Mouse (Mus musculus): ENCODE measurements around the gene Gpr82. TPM values are rescaled to one million over a fixed set of nuclear protein-coding genes. Genes with fewer than 3 reads are reported as not detected.

The Gpr82 gene
- 0.35 TPM in 2 replicates for polyA plus RNA-seq (2015; fragmentation: Nextera tagmentation; extraction: Ambion mirVana)

- no peaks in the 10 kb centered on the region for H3K36me3 ChIP-seq (ENCODE audit: control insufficient read depth, insufficient read depth, low read length)
- 88% methylated on average over 5 of the region's 5 CpGs for WGBS
- no peaks in the 10 kb centered on the region for H3K9me3 ChIP-seq (replicated peaks; ENCODE audit: control insufficient read depth, low read length)
- H3K4me2 ChIP-seq (ENCODE audit: low read depth, low read length) = no peak within 1 kb of the TSS
- no peak for ATAC-seq (ENCODE audit: insufficient read depth, low FRiP score)
- no peaks in the 10 kb centered on the region for H3K4me1 ChIP-seq (ENCODE audit: control insufficient read depth, insufficient read depth, low read length)
- no peak within 1 kb of the TSS for H3K9ac ChIP-seq (ENCODE audit: low read length)
- H3K4me3 ChIP-seq (replicated peaks; ENCODE audit: low read length) = no peak within 1 kb of the TSS
- no peaks in the 10 kb centered on the region; the same call in 1 of the 2 replicates for H3K27me3 ChIP-seq (ENCODE audit: control insufficient read depth, insufficient read depth, low read length)
- H3K27ac ChIP-seq (ENCODE audit: low read length) = no peak within 1 kb of the TSS
These were observed at the start of gene Gpr82 for GRCm38 (mm10) chrX:13661063-13661462. TSS of gene Gpr82 (plus strand) at chrX:13661363.

GRCm38 (mm10) chrX:13612115-13612514 lies 49.0 kb upstream of the Gpr82 start:
- Histone ChIP-seq H3K27ac (ENCODE audit: low read length) (no peak overlapping the region), H3K36me3 (ENCODE audit: control insufficient read depth, insufficient read depth, low read length) (no peaks in the 10 kb centered on the region), H3K9ac (ENCODE audit: low read length) (no peak overlapping the region), H3K27me3 (ENCODE audit: control insufficient read depth, insufficient read depth, low read length) (peaks cover 5% of the 10 kb centered on the region; the same call in 1 of the 2 replicates), H3K4me3 (replicated peaks; ENCODE audit: low read length) (no peak overlapping the region), H3K9me3 (replicated peaks; ENCODE audit: control insufficient read depth, low read length) (no peaks in the 10 kb centered on the region), H3K4me1 (ENCODE audit: control insufficient read depth, insufficient read depth, low read length) (no peaks in the 10 kb centered on the region), H3K4me2 (ENCODE audit: low read depth, low read length) (no peak overlapping the region)
- WGBS = 54% methylated on average over 2 of the region's 2 CpGs
- ATAC-seq (ENCODE audit: insufficient read depth, low FRiP score) = no peak

GRCm38 (mm10) chrX:13616726-13617125 lies 44.4 kb upstream of the Gpr82 start:
- no peak for ATAC-seq (ENCODE audit: insufficient read depth, low FRiP score)
- H3K4me1 ChIP-seq (ENCODE audit: control insufficient read depth, insufficient read depth, low read length) = no peaks in the 10 kb centered on the region
- H3K9ac ChIP-seq (ENCODE audit: low read length) = no peak overlapping the region
- no peaks in the 10 kb centered on the region for H3K9me3 ChIP-seq (replicated peaks; ENCODE audit: control insufficient read depth, low read length)
- H3K27me3 ChIP-seq (ENCODE audit: control insufficient read depth, insufficient read depth, low read length) = peaks cover 8% of the 10 kb centered on the region; the same call in 1 of the 2 replicates
- H3K4me2 ChIP-seq (ENCODE audit: low read depth, low read length) = no peak overlapping the region
- no peak overlapping the region for H3K4me3 ChIP-seq (replicated peaks; ENCODE audit: low read length)
- H3K27ac ChIP-seq (ENCODE audit: low read length) = no peak overlapping the region
- H3K36me3 ChIP-seq (ENCODE audit: control insufficient read depth, insufficient read depth, low read length) = no peaks in the 10 kb centered on the region
- WGBS = 63% methylated on average over 1 of the region's 1 CpGs

GRCm38 (mm10) chrX:13617294-13617693 lies 43.9 kb upstream of the Gpr82 start:
- peaks cover 8% of the 10 kb centered on the region; the same call in 1 of the 2 replicates for H3K27me3 ChIP-seq (ENCODE audit: control insufficient read depth, insufficient read depth, low read length)
- 86% methylated on average over 1 of the region's 1 CpGs for WGBS

GRCm38 (mm10) chrX:13618476-13618875 lies 42.7 kb upstream of the Gpr82 start:
- no peaks in the 10 kb centered on the region for H3K36me3 ChIP-seq (ENCODE audit: control insufficient read depth, insufficient read depth, low read length)
- H3K4me2 ChIP-seq (ENCODE audit: low read depth, low read length) = no peak overlapping the region
- no peaks in the 10 kb centered on the region for H3K9me3 ChIP-seq (replicated peaks; ENCODE audit: control insufficient read depth, low read length)
- WGBS = 59% methylated on average over 4 of the region's 4 CpGs
- no peak overlapping the region for H3K4me3 ChIP-seq (replicated peaks; ENCODE audit: low read length)
- no peak overlapping the region for H3K9ac ChIP-seq (ENCODE audit: low read length)
- H3K27me3 ChIP-seq (ENCODE audit: control insufficient read depth, insufficient read depth, low read length) = peaks cover 5% of the 10 kb centered on the region; the same call in 1 of the 2 replicates
- no peak overlapping the region for H3K27ac ChIP-seq (ENCODE audit: low read length)
- ATAC-seq (ENCODE audit: insufficient read depth, low FRiP score) = no peak
- H3K4me1 ChIP-seq (ENCODE audit: control insufficient read depth, insufficient read depth, low read length) = no peaks in the 10 kb centered on the region

More at GRCm38 (mm10) chrX:13617294-13617693, 43.9 kb upstream of the Gpr82 start:
- no peak for ATAC-seq (ENCODE audit: insufficient read depth, low FRiP score)
- Histone ChIP-seq H3K9me3 (replicated peaks; ENCODE audit: control insufficient read depth, low read length) (no peaks in the 10 kb centered on the region), H3K36me3 (ENCODE audit: control insufficient read depth, insufficient read depth, low read length) (no peaks in the 10 kb centered on the region), H3K4me3 (replicated peaks; ENCODE audit: low read length) (no peak overlapping the region), H3K27ac (ENCODE audit: low read length) (no peak overlapping the region), H3K4me2 (ENCODE audit: low read depth, low read length) (no peak overlapping the region), H3K4me1 (ENCODE audit: control insufficient read depth, insufficient read depth, low read length) (no peaks in the 10 kb centered on the region), H3K9ac (ENCODE audit: low read length) (no peak overlapping the region)

GRCm38 (mm10) chrX:13621473-13621872 lies 39.7 kb upstream of the Gpr82 start:
- ATAC-seq (ENCODE audit: insufficient read depth, low FRiP score) = no peak
- H3K9me3 ChIP-seq (replicated peaks; ENCODE audit: control insufficient read depth, low read length) = no peaks in the 10 kb centered on the region
- H3K27ac ChIP-seq (ENCODE audit: low read length) = no peak overlapping the region
- peaks cover 5% of the 10 kb centered on the region; the same call in 1 of the 2 replicates for H3K27me3 ChIP-seq (ENCODE audit: control insufficient read depth, insufficient read depth, low read length)
- no peak overlapping the region for H3K4me3 ChIP-seq (replicated peaks; ENCODE audit: low read length)
- no peak overlapping the region for H3K4me2 ChIP-seq (ENCODE audit: low read depth, low read length)
- no peaks in the 10 kb centered on the region for H3K36me3 ChIP-seq (ENCODE audit: control insufficient read depth, insufficient read depth, low read length)
- no peak overlapping the region for H3K9ac ChIP-seq (ENCODE audit: low read length)
- WGBS = 74% methylated on average over 4 of the region's 4 CpGs
- H3K4me1 ChIP-seq (ENCODE audit: control insufficient read depth, insufficient read depth, low read length) = no peaks in the 10 kb centered on the region

GRCm38 (mm10) chrX:13622654-13623053 lies 38.5 kb upstream of the Gpr82 start:
- no peak for ATAC-seq (ENCODE audit: insufficient read depth, low FRiP score)
- no peaks in the 10 kb centered on the region for H3K4me1 ChIP-seq (ENCODE audit: control insufficient read depth, insufficient read depth, low read length)
- H3K9ac ChIP-seq (ENCODE audit: low read length) = no peak overlapping the region
- no peak overlapping the region for H3K27ac ChIP-seq (ENCODE audit: low read length)
- WGBS = 84% methylated on average over 5 of the region's 5 CpGs
- no peak overlapping the region for H3K4me3 ChIP-seq (replicated peaks; ENCODE audit: low read length)
- no peak overlapping the region for H3K4me2 ChIP-seq (ENCODE audit: low read depth, low read length)
- H3K9me3 ChIP-seq (replicated peaks; ENCODE audit: control insufficient read depth, low read length) = no peaks in the 10 kb centered on the region
- 0 out of 2 replicates have a peak, but pooled peaks cover 5% of the 10 kb centered on the region for H3K27me3 ChIP-seq (ENCODE audit: control insufficient read depth, insufficient read depth, low read length)
- H3K36me3 ChIP-seq (ENCODE audit: control insufficient read depth, insufficient read depth, low read length) = no peaks in the 10 kb centered on the region

GRCm38 (mm10) chrX:13631599-13632283 lies 29.4 kb upstream of the Gpr82 start, which contains the start of gene Gpr34:
TSS of gene Gpr34 (plus strand) at chrX:13632089.
- ATAC-seq (ENCODE audit: insufficient read depth, low FRiP score) = no peak
- Histone ChIP-seq H3K27ac (ENCODE audit: low read length) (no peak within 1 kb of the TSS), H3K9me3 (replicated peaks; ENCODE audit: control insufficient read depth, low read length) (no peaks in the 10 kb centered on the region), H3K9ac (ENCODE audit: low read length) (no peak within 1 kb of the TSS), H3K4me3 (replicated peaks; ENCODE audit: low read length) (no peak within 1 kb of the TSS), H3K36me3 (ENCODE audit: control insufficient read depth, insufficient read depth, low read length) (no peaks in the 10 kb centered on the region), H3K4me1 (ENCODE audit: control insufficient read depth, insufficient read depth, low read length) (no peaks in the 10 kb centered on the region), H3K27me3 (ENCODE audit: control insufficient read depth, insufficient read depth, low read length) (no peaks in the 10 kb centered on the region; the same call in 1 of the 2 replicates), H3K4me2 (ENCODE audit: low read depth, low read length) (no peak within 1 kb of the TSS)
- 62% methylated on average over 5 of the region's 5 CpGs for WGBS

GRCm38 (mm10) chrX:13636398-13636797 lies 24.8 kb upstream of the Gpr82 start:
- no peaks in the 10 kb centered on the region; the same call in 1 of the 2 replicates for H3K27me3 ChIP-seq (ENCODE audit: control insufficient read depth, insufficient read depth, low read length)
- no peak overlapping the region for H3K9ac ChIP-seq (ENCODE audit: low read length)
- H3K9me3 ChIP-seq (replicated peaks; ENCODE audit: control insufficient read depth, low read length) = no peaks in the 10 kb centered on the region
- no peak for ATAC-seq (ENCODE audit: insufficient read depth, low FRiP score)
- H3K4me2 ChIP-seq (ENCODE audit: low read depth, low read length) = no peak overlapping the region
- no peak overlapping the region for H3K4me3 ChIP-seq (replicated peaks; ENCODE audit: low read length)
- WGBS = 80% methylated on average over 1 of the region's 1 CpGs
- H3K36me3 ChIP-seq (ENCODE audit: control insufficient read depth, insufficient read depth, low read length) = no peaks in the 10 kb centered on the region
- no peaks in the 10 kb centered on the region for H3K4me1 ChIP-seq (ENCODE audit: control insufficient read depth, insufficient read depth, low read length)
- H3K27ac ChIP-seq (ENCODE audit: low read length) = no peak overlapping the region
